Mouse (Mus musculus): ENCODE results near the gene Itpa. TPM values are rescaled to one million over a fixed set of nuclear protein-coding genes. Genes with fewer than 3 reads are reported as not detected.

Itpa gene
- polyA plus RNA-seq (2016; fragmentation: Nextera tagmentation; extraction: Ambion mirVana), result 154 and 156 TPM in 2 replicates

DNA sequence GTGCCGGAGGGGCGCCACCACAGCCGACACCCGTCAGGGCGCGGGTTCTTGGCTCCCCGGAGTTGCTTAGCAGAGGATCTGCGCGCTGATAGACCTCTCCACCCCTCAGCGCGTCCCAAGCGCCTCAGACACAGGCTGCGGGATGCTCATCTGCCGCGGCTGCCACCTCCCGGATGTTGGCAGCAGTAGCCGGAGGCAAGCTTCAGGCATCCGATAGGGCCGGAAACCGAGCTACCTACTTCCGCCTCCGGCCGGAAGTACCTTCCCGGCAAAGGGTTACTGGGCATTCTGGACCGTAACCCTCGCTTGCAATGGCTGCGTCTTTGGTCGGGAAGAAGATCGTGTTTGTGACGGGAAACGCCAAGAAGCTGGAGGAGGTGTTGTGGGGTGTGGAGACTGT lies at the start of gene Itpa:
Itpa (plus strand) TSS at position 52 of the 400 bp plus-strand sequence.
- no peaks in the 10 kb centered on the region for H3K27me3 ChIP-seq (ENCODE audit: poor library complexity, severe bottlenecking)
- H3K27ac ChIP-seq, result peak within 1 kb of the TSS; percentile 90
- H3K36me3 ChIP-seq (replicated peaks), result peaks cover 31% of the 10 kb centered on the region
- peak within 1 kb of the TSS; percentile 82 for H3K4me3 ChIP-seq
- no peaks in the 10 kb centered on the region for H3K9me3 ChIP-seq
- DNase-seq (ENCODE audit: extremely low spot score, low spot score), result peak; percentile 90
- H3K4me1 ChIP-seq, result peaks cover 48% of the 10 kb centered on the region
- under 1% methylated on average over 31 of the region's 31 CpGs for WGBS

GRCm38 (mm10) chr2:130618972-130619371 lies 48.4 kb upstream of the Itpa start:
- peaks cover 91% of the 10 kb centered on the region for H3K36me3 ChIP-seq (replicated peaks)
- DNase-seq (ENCODE audit: extremely low spot score, low spot score), result no peak
- WGBS, result 93% methylated on average over 7 of the region's 7 CpGs

DNA sequence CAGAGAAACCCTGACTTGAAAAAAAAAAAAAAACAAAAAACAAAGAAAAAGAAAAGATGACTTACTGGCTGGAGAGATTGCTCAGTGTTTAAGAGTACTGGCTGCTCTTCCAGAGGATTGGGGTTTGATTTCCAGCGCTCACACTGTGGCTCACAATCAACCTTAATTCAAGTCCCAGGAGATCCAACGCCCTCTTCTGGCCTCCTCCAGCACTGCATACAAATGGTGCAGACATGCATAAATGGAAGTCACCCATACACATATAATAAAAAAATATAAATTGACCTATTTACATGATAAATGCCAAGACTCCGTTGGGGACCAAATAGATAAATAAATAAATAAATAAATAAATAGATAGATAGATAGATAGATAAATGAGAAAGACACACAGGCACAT lies 39.0 kb upstream of the Itpa start:
- Histone ChIP-seq H3K4me1 (peaks cover 32% of the 10 kb centered on the region), H3K4me3 (peak overlapping the region; percentile 84), H3K27me3 (ENCODE audit: poor library complexity, severe bottlenecking) (peaks cover 22% of the 10 kb centered on the region), H3K9me3 (no peaks in the 10 kb centered on the region), H3K36me3 (replicated peaks) (peaks cover 50% of the 10 kb centered on the region), H3K27ac (no peak overlapping the region)
- DNase-seq (ENCODE audit: extremely low spot score, low spot score), result no peak
- 67% methylated on average over 3 of the region's 3 CpGs for WGBS

More at GRCm38 (mm10) chr2:130618972-130619371, 48.4 kb upstream of the Itpa start:
- H3K4me3 ChIP-seq, result no peak overlapping the region
- H3K27ac ChIP-seq, result no peak overlapping the region
- no peaks in the 10 kb centered on the region for H3K4me1 ChIP-seq
- H3K27me3 ChIP-seq (ENCODE audit: poor library complexity, severe bottlenecking), result no peaks in the 10 kb centered on the region
- H3K9me3 ChIP-seq, result no peaks in the 10 kb centered on the region

- peaks cover 40% of the 10 kb centered on the region for H3K4me1 ChIP-seq
- peaks cover 42% of the 10 kb centered on the region for H3K36me3 ChIP-seq (replicated peaks)
- peak overlapping the region; percentile 84 for H3K4me3 ChIP-seq
- no peaks in the 10 kb centered on the region for H3K9me3 ChIP-seq
- WGBS, result 3% methylated on average over 37 of the region's 37 CpGs
- H3K27me3 ChIP-seq (ENCODE audit: poor library complexity, severe bottlenecking), result peaks cover 30% of the 10 kb centered on the region
- DNase-seq (ENCODE audit: extremely low spot score, low spot score), result no peak
- H3K27ac ChIP-seq, result peak overlapping the region; percentile 90
These were observed 38.2 kb upstream of the Itpa start for GRCm38 (mm10) chr2:130629080-130629838.

DNA sequence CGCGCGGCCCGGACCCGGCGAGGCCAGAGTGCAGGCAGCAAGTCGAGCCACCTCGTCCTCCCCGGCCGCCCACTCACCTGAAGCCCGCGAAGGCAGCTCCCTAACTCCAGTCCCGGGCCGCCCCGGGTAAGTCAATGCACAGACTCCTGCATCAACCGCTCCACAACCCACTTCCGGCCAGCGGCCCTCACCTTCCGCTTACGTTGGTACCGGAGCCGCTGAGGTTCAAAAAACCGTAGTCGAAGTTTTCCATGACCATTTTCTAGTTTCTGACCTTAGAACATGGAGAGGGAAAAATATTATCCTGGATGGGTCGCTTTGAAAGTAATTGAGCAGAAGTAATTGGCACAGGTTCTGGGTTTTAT lies 37.6 kb upstream of the Itpa start, which contains the start of the genes Fastkd5 and Ubox5:
Fastkd5 (minus strand) TSS at position 189 of the 365 bp plus-strand sequence.
Ubox5 (minus strand) TSS at position 200 of the 365 bp plus-strand sequence.
- Histone ChIP-seq H3K27ac (peak within 1 kb of the TSS; percentile 90), H3K9me3 (no peaks in the 10 kb centered on the region), H3K27me3 (ENCODE audit: poor library complexity, severe bottlenecking) (peaks cover 36% of the 10 kb centered on the region), H3K4me3 (peak within 1 kb of the TSS; percentile 84), H3K4me1 (peaks cover 46% of the 10 kb centered on the region), H3K36me3 (replicated peaks) (peaks cover 36% of the 10 kb centered on the region)
- DNase-seq (ENCODE audit: extremely low spot score, low spot score), result peak; percentile 86
- 1% methylated on average over 25 of the region's 25 CpGs for WGBS

DNA sequence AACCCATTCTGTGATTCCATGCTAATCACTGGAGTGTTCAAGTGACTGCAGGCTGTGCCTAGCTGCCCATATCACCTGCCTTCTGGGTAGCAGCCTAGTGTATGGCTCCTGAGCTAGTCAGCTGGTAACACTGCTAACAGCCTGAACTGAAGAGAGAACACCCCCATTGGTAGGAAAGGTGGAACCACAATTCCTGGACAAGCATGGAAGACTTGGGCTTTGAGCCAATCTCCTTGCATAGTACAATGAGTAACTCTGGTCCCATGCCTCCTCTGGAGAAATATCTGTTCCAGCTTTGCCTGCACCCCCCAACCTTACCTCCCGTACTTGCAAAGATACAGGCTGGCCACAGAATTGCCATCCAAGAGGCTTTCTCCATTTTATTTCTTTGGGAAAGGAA lies 35.0 kb upstream of the Itpa start:
- peak overlapping the region; percentile 4; the same call in 1 of the 2 replicates for H3K27ac ChIP-seq
- 61% methylated on average over 1 of the region's 1 CpGs for WGBS
- H3K9me3 ChIP-seq, result no peaks in the 10 kb centered on the region
- peaks cover 62% of the 10 kb centered on the region for H3K4me1 ChIP-seq
- H3K36me3 ChIP-seq (replicated peaks), result peaks cover 21% of the 10 kb centered on the region
- peaks cover 62% of the 10 kb centered on the region for H3K27me3 ChIP-seq (ENCODE audit: poor library complexity, severe bottlenecking)
- no peak overlapping the region for H3K4me3 ChIP-seq
- no peak for DNase-seq (ENCODE audit: extremely low spot score, low spot score)

DNA sequence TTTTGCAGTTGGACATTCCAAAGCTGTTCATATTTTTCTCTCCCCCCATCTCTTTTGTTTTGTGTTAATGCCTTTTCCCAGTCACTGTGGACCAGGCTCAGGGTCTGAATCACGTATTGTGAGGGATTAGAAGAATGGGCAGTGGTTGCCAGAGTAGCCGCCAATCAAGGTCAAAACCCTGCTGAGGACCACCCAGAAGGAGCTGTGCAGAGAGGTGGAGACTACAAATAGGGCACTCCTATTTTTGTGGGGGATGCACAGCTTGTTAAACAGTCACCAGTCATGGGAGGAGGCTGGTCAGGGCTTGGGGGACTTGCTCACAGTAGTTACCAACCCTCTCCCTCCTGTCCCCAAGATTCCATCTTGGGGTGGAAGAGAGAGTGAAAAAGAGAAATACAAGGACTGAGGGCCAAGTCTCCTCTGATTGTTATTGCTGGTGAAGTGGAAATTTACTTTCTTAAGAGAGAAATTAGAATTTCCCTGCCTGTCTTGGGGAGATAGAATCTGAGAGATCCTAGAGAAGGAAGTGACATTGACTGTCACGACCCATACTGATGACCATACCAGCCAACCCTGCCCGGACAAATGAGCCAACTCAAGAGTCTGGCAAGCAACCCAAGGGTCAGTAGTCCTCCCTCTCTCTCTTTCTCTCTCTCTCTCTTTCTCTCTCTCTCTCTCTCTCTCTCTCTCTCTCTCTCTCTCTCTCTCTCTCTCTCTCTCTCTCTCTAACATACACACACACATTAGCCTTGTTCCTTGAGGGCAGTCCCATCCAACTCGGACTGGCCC lies 34.3 kb upstream of the Itpa start:
- H3K4me1 ChIP-seq, result peaks cover 66% of the 10 kb centered on the region
- peaks cover 15% of the 10 kb centered on the region for H3K36me3 ChIP-seq (replicated peaks)
- H3K27me3 ChIP-seq (ENCODE audit: poor library complexity, severe bottlenecking), result peaks cover 68% of the 10 kb centered on the region
- peak; percentile 68 for DNase-seq (ENCODE audit: extremely low spot score, low spot score)
- 47% methylated on average over 5 of the region's 5 CpGs for WGBS
- H3K4me3 ChIP-seq, result 0 out of 2 replicates have a peak overlapping the region, but pooled peaks have one; percentile 51
- H3K27ac ChIP-seq, result peak overlapping the region; percentile 70; the same call in 1 of the 2 replicates
- no peaks in the 10 kb centered on the region for H3K9me3 ChIP-seq

DNA sequence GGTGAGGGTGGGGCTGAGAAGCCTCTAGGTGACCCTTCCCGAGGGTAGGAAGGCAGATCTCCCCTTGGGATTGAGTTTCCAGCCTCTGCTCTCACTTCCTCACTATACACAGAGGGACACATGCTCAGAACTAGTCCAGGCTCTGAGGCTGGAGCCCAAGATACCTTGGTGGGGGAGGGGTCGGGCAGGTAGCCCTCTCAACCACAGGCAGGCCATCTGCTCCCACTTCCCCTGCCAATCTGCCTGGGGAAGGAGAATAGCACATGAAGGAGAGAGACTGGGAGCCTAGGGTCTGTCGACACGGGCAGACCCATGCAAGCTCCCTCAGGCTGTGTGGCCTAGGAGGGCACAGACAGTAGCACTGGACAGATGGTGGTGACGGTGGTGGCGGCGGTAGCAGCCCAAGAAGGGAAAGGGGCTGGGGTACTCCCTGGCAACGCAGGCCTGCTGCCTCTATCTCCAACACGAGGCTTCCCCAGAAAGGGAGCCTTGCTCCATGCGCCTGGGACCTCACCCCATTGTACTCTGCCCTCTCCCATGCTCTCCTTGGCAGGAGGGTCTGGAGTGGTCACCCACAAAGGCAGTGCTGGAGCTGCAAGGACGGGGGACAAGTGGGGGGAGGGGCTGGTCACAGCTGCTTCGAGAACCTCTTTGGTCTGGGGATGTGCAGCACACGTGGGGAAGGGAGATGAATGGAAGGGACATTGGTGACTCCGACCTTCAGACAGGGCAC lies 33.2 kb upstream of the Itpa start:
- Histone ChIP-seq H3K4me3 (peak overlapping the region; percentile 51), H3K27ac (peak overlapping the region; percentile 70), H3K4me1 (peaks cover 60% of the 10 kb centered on the region), H3K27me3 (ENCODE audit: poor library complexity, severe bottlenecking) (peaks cover 79% of the 10 kb centered on the region), H3K9me3 (no peaks in the 10 kb centered on the region), H3K36me3 (replicated peaks) (0 out of 2 replicates have a peak, but pooled peaks cover 11% of the 10 kb centered on the region)
- WGBS, result 11% methylated on average over 14 of the region's 14 CpGs
- peak; percentile 47 for DNase-seq (ENCODE audit: extremely low spot score, low spot score)

GRCm38 (mm10) chr2:130634739-130635411 lies 32.5 kb upstream of the Itpa start:
- Histone ChIP-seq H3K36me3 (replicated peaks) (0 out of 2 replicates have a peak, but pooled peaks cover 11% of the 10 kb centered on the region), H3K4me3 (peak overlapping the region; percentile 51), H3K9me3 (no peaks in the 10 kb centered on the region), H3K4me1 (peaks cover 57% of the 10 kb centered on the region), H3K27me3 (ENCODE audit: poor library complexity, severe bottlenecking) (peaks cover 86% of the 10 kb centered on the region), H3K27ac (peak overlapping the region; percentile 70)
- DNase-seq (ENCODE audit: extremely low spot score, low spot score), result peak; percentile 53
- WGBS, result under 1% methylated on average over 38 of the region's 38 CpGs

GRCm38 (mm10) chr2:130635847-130636246 lies 31.6 kb upstream of the Itpa start:
- Histone ChIP-seq H3K36me3 (replicated peaks) (0 out of 2 replicates have a peak, but pooled peaks cover 11% of the 10 kb centered on the region), H3K27me3 (ENCODE audit: poor library complexity, severe bottlenecking) (peaks cover 96% of the 10 kb centered on the region), H3K27ac (peak overlapping the region; percentile 16; the same call in 1 of the 2 replicates), H3K9me3 (no peaks in the 10 kb centered on the region), H3K4me1 (peaks cover 53% of the 10 kb centered on the region), H3K4me3 (peak overlapping the region; percentile 51)
- 7% methylated on average over 21 of the region's 21 CpGs for WGBS
- no peak for DNase-seq (ENCODE audit: extremely low spot score, low spot score)

GRCm38 (mm10) chr2:130638101-130638611 lies 29.3 kb upstream of the Itpa start:
- H3K27me3 ChIP-seq (ENCODE audit: poor library complexity, severe bottlenecking), result peaks cover 91% of the 10 kb centered on the region
- peaks cover 60% of the 10 kb centered on the region for H3K4me1 ChIP-seq
- 26% methylated on average over 16 of the region's 16 CpGs for WGBS
- no peak overlapping the region for H3K4me3 ChIP-seq
- H3K36me3 ChIP-seq (replicated peaks), result 0 out of 2 replicates have a peak, but pooled peaks cover 11% of the 10 kb centered on the region
- H3K9me3 ChIP-seq, result no peaks in the 10 kb centered on the region
- no peak for DNase-seq (ENCODE audit: extremely low spot score, low spot score)
- H3K27ac ChIP-seq, result no peak overlapping the region
